8 mouse cellular contexts compared by ENCODE assay signal in the genomic region with DNA sequence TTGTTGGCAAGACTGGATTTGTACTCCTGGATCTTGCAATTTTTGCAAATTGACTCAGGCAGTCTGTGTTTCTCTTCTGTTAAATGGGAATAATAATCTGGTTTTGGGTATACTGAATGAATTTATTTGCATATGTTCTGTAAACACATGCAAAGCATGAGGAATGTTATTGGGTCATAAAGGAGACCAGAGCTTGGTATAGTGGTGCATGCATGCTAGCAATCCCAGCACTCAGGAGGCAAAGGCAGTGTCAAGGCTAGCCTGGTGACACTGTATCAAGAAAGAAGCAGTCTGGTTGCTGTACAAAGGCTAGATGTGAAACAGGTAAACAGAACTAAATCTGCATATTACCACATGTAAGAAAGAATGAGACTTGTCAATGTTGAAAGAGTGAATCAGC. TPM values are rescaled to one million over a fixed set of nuclear protein-coding genes. Genes with fewer than 3 reads are reported as not detected.
DNase-seq lines count a peak whose midpoint lies in the region; ATAC-seq and TF ChIP-seq lines count a peak whose summit lies in the region.

No protein-coding gene starts in this region.

- no peaks in the 10 kb centered on the region for H3K27me3 ChIP-seq in heart, adult 2 months (ENCODE audit: control insufficient read depth, insufficient read depth, low read length)
- no peaks in the 10 kb centered on the region for H3K27me3 ChIP-seq in CH12.LX (replicated peaks)
- H3K27me3 ChIP-seq in forebrain, embryonic 13.5 days, result no peaks in the 10 kb centered on the region
- H3K27me3 ChIP-seq in liver, embryonic 13.5 days, result no peaks in the 10 kb centered on the region

- no peak for TF ChIP-seq CTCF in heart, adult 2 months (IDR thresholded peaks at IDR 0.05)
- TF ChIP-seq CTCF in CH12.LX (conservative IDR thresholded peaks at IDR 0.05 in 1 of 2, IDR thresholded peaks at IDR 0.05 in 1 of 2; ENCODE audit: low read depth in 2 of 2, low read length in 2 of 2), result no peak

- TF ChIP-seq EP300 in heart, adult 2 months (IDR thresholded peaks at IDR 0.05; ENCODE audit: insufficient read depth, low read depth, low read length), result no peak
- no peak for TF ChIP-seq EP300 in CH12.LX (IDR thresholded peaks at IDR 0.05; ENCODE audit: low read length)

- dilution Hi-C loops in CH12.LX (cut with MboI; ENCODE audit: extremely low pct_ligation_motif_present, extremely low pct_unique_long_range_greater_than_20kb, low sequenced_read_pairs), result no loop called here

- no peak for TF ChIP-seq RAD21 in CH12.LX (IDR thresholded peaks at IDR 0.05; ENCODE audit: low read depth, low read length)

- DNase-seq in heart, adult 2 months, result no peak
- DNase-seq in heart, adult 9 months (ENCODE audit: low spot score in 2 of 2), result no peak
- no peak for DNase-seq in CH12.LX (ENCODE audit: extremely low read depth)
- DNase-seq in liver, embryonic 13.5 days, result no peak
- DNase-seq in cerebellum, adult 8-10 months, result no peak
- no peak for DNase-seq in Muller cell, postnatal 12 days (ENCODE audit: inconsistent ontology term)
- DNase-seq in right cerebral cortex, postnatal 4 days, result no peak

- intact Hi-C loops in heart, adult 2 months (cut with DNase I), result loop anchor here (2.0 to 10.0 kb wide), 3 partner anchors 60 to 618 kb away; a partner anchor contains a TSS

- no peaks in the 10 kb centered on the region for H3K9me3 ChIP-seq in CH12.LX (replicated peaks; ENCODE audit: low read length)
- H3K9me3 ChIP-seq in forebrain, embryonic 13.5 days (replicated peaks), result no peaks in the 10 kb centered on the region
- no peaks in the 10 kb centered on the region for H3K9me3 ChIP-seq in liver, embryonic 13.5 days (replicated peaks)

- peaks cover 12% of the 10 kb centered on the region for H3K4me1 ChIP-seq in heart, adult 2 months (ENCODE audit: control insufficient read depth, insufficient read depth, low read length)
- H3K4me1 ChIP-seq in CH12.LX (ENCODE audit: control insufficient read depth in 1 of 2, insufficient read depth in 2 of 2), result peaks cover 10 to 37% of the 10 kb centered on the region in 2 experiments
- peaks cover 49% of the 10 kb centered on the region for H3K4me1 ChIP-seq in forebrain, embryonic 13.5 days
- peaks cover 34% of the 10 kb centered on the region for H3K4me1 ChIP-seq in liver, embryonic 13.5 days (replicated peaks)

- peaks cover 7% of the 10 kb centered on the region for H3K79me2 ChIP-seq in heart, adult 2 months (replicated peaks; ENCODE audit: control insufficient read depth, insufficient read depth, low read length)
- peaks cover 58% of the 10 kb centered on the region for H3K79me2 ChIP-seq in CH12.LX (replicated peaks; ENCODE audit: control insufficient read depth, extremely low read depth, insufficient read depth, poor library complexity, severe bottlenecking)

- H3K4me2 ChIP-seq in CH12.LX (ENCODE audit: insufficient read depth, low read depth, poor library complexity, severe bottlenecking), result peak overlapping the region; percentile 86
- peak overlapping the region; percentile 79 for H3K4me2 ChIP-seq in forebrain, embryonic 13.5 days
- H3K4me2 ChIP-seq in liver, embryonic 13.5 days, result peak overlapping the region; percentile 91

- H3K9ac ChIP-seq in heart, adult 2 months (ENCODE audit: low read depth, low read length), result peak overlapping the region; percentile 88; the same call in 1 of the 2 replicates
- H3K9ac ChIP-seq in CH12.LX (ENCODE audit: insufficient read depth, low read depth), result peak overlapping the region; percentile 88
- H3K9ac ChIP-seq in forebrain, embryonic 13.5 days, result peak overlapping the region; percentile 83
- H3K9ac ChIP-seq in liver, embryonic 13.5 days, result peak overlapping the region; percentile 87

- H3K36me3 ChIP-seq in heart, adult 2 months (ENCODE audit: control insufficient read depth, insufficient read depth, low read length), result peaks cover 47% of the 10 kb centered on the region
- H3K36me3 ChIP-seq in CH12.LX (replicated peaks in 1 of 2; ENCODE audit: control insufficient read depth in 1 of 2, insufficient read depth in 1 of 2, low read length in 1 of 2), result peaks cover 7 to 28% of the 10 kb centered on the region in 2 experiments
- H3K36me3 ChIP-seq in forebrain, embryonic 13.5 days (ENCODE audit: poor library complexity, severe bottlenecking), result peaks cover under 1% of the 10 kb centered on the region; the same call in 1 of the 2 replicates
- peaks cover 6% of the 10 kb centered on the region for H3K36me3 ChIP-seq in liver, embryonic 13.5 days

- peak overlapping the region; percentile 99 for H3K27ac ChIP-seq in heart, adult 2 months
- H3K27ac ChIP-seq in CH12.LX (ENCODE audit: insufficient read depth, low read depth), result no peak overlapping the region
- no peak overlapping the region for H3K27ac ChIP-seq in forebrain, embryonic 13.5 days
- H3K27ac ChIP-seq in liver, embryonic 13.5 days, result no peak overlapping the region

- H3K4me3 ChIP-seq in heart, adult 2 months, result peak overlapping the region; percentile 83
- H3K4me3 ChIP-seq in CH12.LX (replicated peaks in 1 of 3; ENCODE audit: low read depth in 2 of 3, low read length in 2 of 3, poor library complexity in 1 of 3), result peak overlapping the region; percentile 68 to 93 (median 81)
- H3K4me3 ChIP-seq in forebrain, embryonic 13.5 days, result peak overlapping the region; percentile 68
- H3K4me3 ChIP-seq in liver, embryonic 13.5 days (replicated peaks), result peak overlapping the region; percentile 86

- ATAC-seq in forebrain, embryonic 13.5 days, result no peak
- no peak for ATAC-seq in liver, embryonic 13.5 days (ENCODE audit: low read depth)

- TF ChIP-seq POLR2A in heart, adult 2 months (IDR thresholded peaks at IDR 0.05; ENCODE audit: insufficient read depth, low read depth, low read length), result no peak
- TF ChIP-seq POLR2A in CH12.LX (IDR thresholded peaks at IDR 0.05; ENCODE audit: low read depth, low read length), result no peak

- in situ Hi-C loops in CH12.LX (cut with MboI; ENCODE audit: low pct_ligation_motif_present, low pct_unique_long_range_greater_than_20kb, low sequenced_read_pairs), result no loop called here

TF ChIP-seq in CH12.LX, 34 proteins besides CTCF, POLR2A, EP300 and RAD21:
- TF ChIP-seq IRF4 (IDR thresholded peaks at IDR 0.05; ENCODE audit: low read depth, low read length) (no peak), NELFE (IDR thresholded peaks at IDR 0.05; ENCODE audit: low read depth, low read length) (no peak), MXI1 (IDR thresholded peaks at IDR 0.05; ENCODE audit: low read depth, low read length) (no peak), GABPA (IDR thresholded peaks at IDR 0.05; ENCODE audit: insufficient replicate concordance, low read depth, low read length) (no peak), UBTF (IDR thresholded peaks at IDR 0.05; ENCODE audit: low read depth, low read length) (no peak), TCF12 (IDR thresholded peaks at IDR 0.05; ENCODE audit: low read depth, low read length) (no peak), SMC3 (IDR thresholded peaks at IDR 0.05; ENCODE audit: low read depth, low read length) (no peak), ELF1 (IDR thresholded peaks at IDR 0.05; ENCODE audit: low read depth, low read length) (no peak), CHD1 (IDR thresholded peaks at IDR 0.05; ENCODE audit: low read depth, low read length) (no peak), HCFC1 (IDR thresholded peaks at IDR 0.05; ENCODE audit: low read depth, low read length) (no peak), MAZ (IDR thresholded peaks at IDR 0.05; ENCODE audit: low read depth, low read length) (no peak), MAX (IDR thresholded peaks at IDR 0.05; ENCODE audit: low read length) (no peak), NRF1 (IDR thresholded peaks at IDR 0.05; ENCODE audit: low read depth, low read length) (no peak), ZC3H11A (IDR thresholded peaks at IDR 0.05; ENCODE audit: low read depth, low read length) (no peak), USF1 (IDR thresholded peaks at IDR 0.05; ENCODE audit: low read depth, low read length) (no peak), PAX5 (IDR thresholded peaks at IDR 0.05; ENCODE audit: low read length) (no peak), E2F4 (IDR thresholded peaks at IDR 0.05; ENCODE audit: insufficient replicate concordance, low read depth, low read length) (no peak)
TF ChIP-seq in CH12.LX: peak in this region for 0.

RNA-seq across cellular contexts. Expression of a gene that starts 1.5 kb away (rescaled TPM):
- 100 to 1,000 TPM; 167 to 188 TPM for total RNA-seq in heart, adult 2 months (2021)
- polyA plus RNA-seq in heart, adult 2 months (2012; rRNA removed), result 251 and 323 TPM in 2 replicates
- total RNA-seq in CH12.LX (2012; rRNA removed) (182 and 210 TPM in 2 replicates), CH12.LX (2014; rRNA removed) (154 and 164 TPM in 2 replicates)
- polyA plus RNA-seq in CH12.LX (2012; ENCODE audit: insufficient read length, low read depth), result 258 and 264 TPM in 2 replicates
- 517 and 579 TPM in 2 replicates for polyA plus RNA-seq in forebrain, embryonic 13.5 days (2015; fragmentation: Nextera tagmentation; extraction: Ambion mirVana)
- 111 and 115 TPM in 2 replicates for polyA plus RNA-seq in liver, embryonic 13.5 days (2015; fragmentation: Nextera tagmentation; extraction: Ambion mirVana)

RNA-seq across cellular contexts. Expression of a gene that starts 27.1 kb away (rescaled TPM):
- total RNA-seq in heart, adult 2 months (2021), result not detected
- not detected in 2 replicates for polyA plus RNA-seq in heart, adult 2 months (2012; rRNA removed)
- total RNA-seq in CH12.LX (2012; rRNA removed), result not detected in 2 replicates
- not detected in 2 replicates for total RNA-seq in CH12.LX (2014; rRNA removed)
- polyA plus RNA-seq in CH12.LX (2012; ENCODE audit: insufficient read length, low read depth), result not detected in 2 replicates
- not detected in 2 replicates for polyA plus RNA-seq in forebrain, embryonic 13.5 days (2015; fragmentation: Nextera tagmentation; extraction: Ambion mirVana)
- polyA plus RNA-seq in liver, embryonic 13.5 days (2015; fragmentation: Nextera tagmentation; extraction: Ambion mirVana), result not detected in 2 replicates

RNA-seq across cellular contexts. Expression of a gene that starts 41.7 kb away (rescaled TPM):
- not detected for total RNA-seq in heart, adult 2 months (2021)
- not detected in 2 replicates for polyA plus RNA-seq in heart, adult 2 months (2012; rRNA removed)
- not detected in 2 replicates for total RNA-seq in CH12.LX (2012; rRNA removed)
- total RNA-seq in CH12.LX (2014; rRNA removed), result not detected in 2 replicates
- polyA plus RNA-seq in CH12.LX (2012; ENCODE audit: insufficient read length, low read depth), result not detected in 2 replicates
- polyA plus RNA-seq in forebrain, embryonic 13.5 days (2015; fragmentation: Nextera tagmentation; extraction: Ambion mirVana), result not detected in 2 replicates
- not detected in 2 replicates for polyA plus RNA-seq in liver, embryonic 13.5 days (2015; fragmentation: Nextera tagmentation; extraction: Ambion mirVana)

RNA-seq across cellular contexts. Expression of a gene that starts 49.6 kb away (rescaled TPM):
- total RNA-seq in heart, adult 2 months (2021), result not detected
- polyA plus RNA-seq in heart, adult 2 months (2012; rRNA removed), result not detected in 2 replicates
- total RNA-seq in CH12.LX (2012; rRNA removed), result not detected in 2 replicates
- not detected in 2 replicates for total RNA-seq in CH12.LX (2014; rRNA removed)
- not detected in 2 replicates for polyA plus RNA-seq in CH12.LX (2012; ENCODE audit: insufficient read length, low read depth)
- polyA plus RNA-seq in forebrain, embryonic 13.5 days (2015; fragmentation: Nextera tagmentation; extraction: Ambion mirVana), result not detected in 2 replicates
- polyA plus RNA-seq in liver, embryonic 13.5 days (2015; fragmentation: Nextera tagmentation; extraction: Ambion mirVana), result not detected in 2 replicates
